Mouse (Mus musculus) testis, adult 2 months (tissue): ENCODE data around the gene Dnajc5. TPM values are rescaled to one million over a fixed set of nuclear protein-coding genes. Genes with fewer than 3 reads are reported as not detected.

Experiments
- H3K27ac ChIP-seq: fragments of 200-500 bp; 2 replicates; pipeline ENCODE4 v1.5.1; 2012; ENCODE audit warnings: low read depth, low read length; ENCODE audit not compliant: control insufficient read depth, insufficient read depth
- H3K27me3 ChIP-seq: fragments of 200-500 bp; 2 replicates; pipeline ENCODE4 v1.6.1; 2012; ENCODE audit warnings: mild to moderate bottlenecking, low read length, moderate library complexity; ENCODE audit not compliant: control insufficient read depth, insufficient read depth
- H3K36me3 ChIP-seq: fragments of 200-500 bp; 2 replicates; pipeline ENCODE4 v1.6.1; 2012; ENCODE audit warnings: mild to moderate bottlenecking, low read length; ENCODE audit not compliant: control insufficient read depth, insufficient read depth
- H3K4me1 ChIP-seq: fragments of 200-500 bp; 2 replicates; pipeline ENCODE4 v1.6.1; 2012; ENCODE audit warnings: low read length; ENCODE audit not compliant: control insufficient read depth, insufficient read depth
- H3K4me3 ChIP-seq: fragments of 200-500 bp; 2 replicates; pipeline ENCODE4 v1.5.1; 2012; ENCODE audit warnings: low read depth, mild to moderate bottlenecking, low read length, moderate library complexity, mixed read lengths; ENCODE audit not compliant: control insufficient read depth
- CTCF ChIP-seq: fragments of 200-500 bp; IDR thresholded peaks from 2 replicates; pipeline ENCODE4 v1.5.1; 2012; ENCODE audit warnings: low read depth, mild to moderate bottlenecking, inconsistent platforms, low read length, moderate library complexity; ENCODE audit not compliant: control insufficient read depth, insufficient read depth, insufficient replicate concordance
- POLR2A ChIP-seq: fragments of 200-500 bp; IDR thresholded peaks from 2 replicates; pipeline ENCODE4 v1.6.1; 2012; ENCODE audit warnings: low read depth, mild to moderate bottlenecking, inconsistent platforms, low read length, moderate library complexity; ENCODE audit not compliant: control insufficient read depth
- polyA plus RNA-seq: library from polyadenylated mRNA; depleted of rRNA; stranded (reverse); fragments of >200 nt; gene quantifications from 2 replicates; pipeline ENCODE4 v1.2.3, GENCODE M21; 2012

Dnajc5 gene
- polyA plus RNA-seq, 1 experiment, result 16.6 TPM

DNA sequence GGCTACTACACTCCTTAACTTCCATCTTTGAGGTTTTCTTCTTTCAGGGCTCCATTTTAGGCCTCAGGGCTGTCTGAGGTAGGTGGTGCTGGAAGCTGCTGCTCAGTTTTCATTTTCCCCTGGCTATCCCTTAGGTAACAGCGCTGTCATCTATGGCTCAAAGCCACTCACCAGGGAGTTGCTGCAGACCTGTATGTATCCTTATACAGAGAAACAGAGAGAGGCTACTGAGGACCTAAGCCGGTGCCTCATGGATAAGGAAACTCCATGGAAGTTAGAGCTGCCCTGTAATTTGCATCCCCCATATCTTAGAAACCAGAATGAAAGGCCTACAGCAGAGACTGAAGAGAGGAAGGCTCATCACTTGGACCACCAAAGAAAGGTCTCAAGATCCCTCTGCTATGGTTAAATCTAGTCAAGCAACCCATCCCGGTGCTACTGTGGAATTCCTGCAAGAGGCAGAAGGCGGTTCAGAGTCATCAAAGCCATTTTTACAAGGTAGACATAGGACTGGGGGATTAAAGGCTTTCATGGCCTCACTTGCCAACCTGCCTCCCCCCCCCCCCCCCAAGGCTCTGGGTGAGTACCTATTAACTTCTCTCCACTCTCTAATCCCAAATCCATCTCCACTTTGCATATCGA lies 60.0 kb downstream of the Dnajc5 start:
- no peaks in the 10 kb centered on the region; the same call in 1 of the 2 replicates for H3K36me3 ChIP-seq
- H3K4me3 ChIP-seq, result peak overlapping the region; percentile 78
- no peak overlapping the region; the same call in 1 of the 2 replicates for H3K27ac ChIP-seq
- no peak for TF ChIP-seq CTCF
- no peak for TF ChIP-seq POLR2A
- H3K27me3 ChIP-seq, result no peaks in the 10 kb centered on the region
- H3K4me1 ChIP-seq, result peaks cover 13% of the 10 kb centered on the region

DNA sequence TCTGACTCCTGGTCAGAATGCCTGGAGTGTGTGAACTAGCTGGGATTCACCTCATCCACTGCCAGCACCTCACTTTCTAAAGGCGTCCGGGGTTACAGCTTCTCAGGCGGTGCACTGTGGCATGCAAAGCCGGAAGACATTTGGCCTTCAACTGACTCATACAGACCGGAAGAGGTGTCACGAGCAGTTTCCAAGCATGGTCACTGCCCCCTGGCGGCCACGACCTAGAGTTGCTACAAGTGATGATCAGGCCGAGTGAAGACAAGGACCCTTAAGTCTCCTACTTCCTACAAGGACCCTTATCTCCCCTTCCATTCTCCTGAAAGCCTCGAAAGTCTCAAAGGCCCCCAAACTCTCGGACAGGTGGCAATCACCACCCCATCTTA lies 60.7 kb downstream of the Dnajc5 start:
- H3K27ac ChIP-seq, result peak overlapping the region; percentile 41
- peaks cover 1% of the 10 kb centered on the region for H3K36me3 ChIP-seq
- peaks cover 13% of the 10 kb centered on the region for H3K4me1 ChIP-seq
- no peaks in the 10 kb centered on the region for H3K27me3 ChIP-seq
- peak; percentile 94 for TF ChIP-seq CTCF
- no peak for TF ChIP-seq POLR2A
- H3K4me3 ChIP-seq, result peak overlapping the region; percentile 78

DNA sequence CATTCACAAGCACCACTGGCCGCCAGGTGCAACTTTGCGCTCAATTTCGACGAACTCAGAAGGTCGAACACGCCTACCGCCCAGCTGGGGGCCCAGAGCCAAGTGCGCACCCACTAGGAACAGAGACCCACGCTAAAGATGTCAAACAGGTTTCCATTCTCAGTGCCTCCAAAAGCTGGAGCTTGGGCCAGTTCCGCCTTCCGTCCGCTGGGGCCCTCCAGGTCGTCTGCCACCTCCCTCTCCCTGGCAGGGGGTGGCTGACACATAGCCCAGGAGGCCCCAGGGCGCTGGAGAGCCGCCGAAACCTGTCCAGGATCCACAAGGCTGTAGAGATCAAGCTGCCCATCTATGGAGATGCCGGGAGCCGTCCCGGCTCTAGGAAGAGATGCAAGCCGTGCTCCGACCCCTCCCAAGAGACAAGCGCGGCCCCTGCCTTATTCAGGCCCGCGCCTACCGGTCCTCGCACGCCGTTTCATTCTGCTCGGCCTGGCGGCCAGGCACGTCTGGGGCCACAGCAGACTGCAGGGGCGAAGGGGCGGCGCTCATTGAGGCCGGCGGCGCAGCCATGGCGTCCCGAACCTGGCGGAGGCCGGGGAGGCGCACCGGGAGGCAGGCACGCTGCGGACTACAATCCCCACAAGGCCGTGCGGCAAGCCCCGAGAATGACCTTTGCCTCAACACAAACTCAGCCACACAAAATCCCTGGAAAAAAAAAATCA lies 61.3 kb downstream of the Dnajc5 start:
- Histone ChIP-seq H3K36me3 (peaks cover 1% of the 10 kb centered on the region), H3K4me1 (peaks cover 13% of the 10 kb centered on the region), H3K4me3 (peak overlapping the region; percentile 78), H3K27ac (peak overlapping the region; percentile 24), H3K27me3 (no peaks in the 10 kb centered on the region)
- TF ChIP-seq POLR2A, result no peak
- no peak for TF ChIP-seq CTCF

DNA sequence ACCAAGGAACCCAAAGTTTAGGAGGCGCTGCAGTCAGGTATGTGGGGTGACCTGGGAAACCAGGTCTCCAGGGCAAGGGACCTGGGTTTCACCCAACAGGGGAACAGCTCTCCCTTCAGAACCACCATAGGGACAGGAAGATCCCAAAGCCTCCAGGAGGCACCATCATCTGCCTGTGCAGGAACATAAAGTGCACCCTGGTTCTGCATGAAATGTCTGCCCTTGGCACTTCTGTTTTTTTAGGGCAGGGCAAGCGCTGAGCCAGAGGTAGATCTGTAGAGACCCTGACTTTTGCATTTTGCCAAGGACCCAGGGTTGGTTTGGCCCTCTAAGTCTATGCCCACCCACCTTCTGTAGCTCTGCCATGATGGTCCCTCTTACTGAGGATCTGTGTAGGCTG lies 62.1 kb downstream of the Dnajc5 start:
- Histone ChIP-seq H3K4me3 (no peak overlapping the region), H3K27ac (no peak overlapping the region), H3K4me1 (peaks cover 13% of the 10 kb centered on the region), H3K27me3 (no peaks in the 10 kb centered on the region), H3K36me3 (peaks cover 1% of the 10 kb centered on the region)
- no peak for TF ChIP-seq CTCF
- TF ChIP-seq POLR2A, result no peak

- no peak for TF ChIP-seq CTCF
- TF ChIP-seq POLR2A, result no peak
- no peaks in the 10 kb centered on the region for H3K27me3 ChIP-seq
- H3K4me1 ChIP-seq, result peaks cover 13% of the 10 kb centered on the region
- no peak overlapping the region for H3K4me3 ChIP-seq
- H3K27ac ChIP-seq, result no peak overlapping the region
- peaks cover 1% of the 10 kb centered on the region for H3K36me3 ChIP-seq
These were observed 62.7 kb downstream of the Dnajc5 start for GRCm38 (mm10) chr2:181582939-181583338.

GRCm38 (mm10) chr2:181583460-181584257 lies 63.4 kb downstream of the Dnajc5 start:
- Histone ChIP-seq H3K27me3 (no peaks in the 10 kb centered on the region), H3K4me3 (no peak overlapping the region), H3K36me3 (peaks cover 3% of the 10 kb centered on the region), H3K27ac (no peak overlapping the region), H3K4me1 (peaks cover 13% of the 10 kb centered on the region)
- no peak for TF ChIP-seq CTCF
- TF ChIP-seq POLR2A, result no peak

DNA sequence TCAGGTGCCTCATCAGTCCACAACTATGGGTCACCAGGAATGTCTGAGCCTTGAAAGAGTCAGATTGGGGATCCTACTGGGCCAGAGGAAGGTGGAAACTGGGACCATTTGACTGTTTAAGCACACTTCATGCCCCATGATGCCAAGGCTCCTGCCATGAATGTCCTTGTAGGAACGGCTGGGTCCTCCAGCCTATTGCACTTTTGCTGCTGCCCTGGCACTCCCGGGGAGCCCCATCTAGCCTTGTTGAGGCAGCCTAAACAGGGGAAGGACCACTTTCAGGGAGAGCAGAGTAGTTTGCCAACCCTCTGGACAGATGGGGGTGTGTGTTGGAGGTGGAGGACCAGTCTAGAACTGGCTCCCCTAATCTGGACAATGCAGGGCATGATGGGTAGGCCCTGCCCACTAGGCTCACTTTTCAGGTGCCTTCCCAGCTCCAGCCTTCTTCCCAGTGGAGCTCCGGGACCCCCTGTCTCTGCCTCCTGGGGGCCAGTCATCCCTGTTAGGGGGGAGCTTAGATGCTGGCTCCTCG lies 64.2 kb downstream of the Dnajc5 start, which contains the start of gene Uckl1:
Gene Uckl1 (minus strand): TSS at position 482 of the 532 bp plus-strand sequence.
- H3K27ac ChIP-seq, result no peak within 1 kb of the TSS
- TF ChIP-seq CTCF (no peak), POLR2A (no peak)
- no peaks in the 10 kb centered on the region for H3K27me3 ChIP-seq
- H3K36me3 ChIP-seq, result peaks cover 3% of the 10 kb centered on the region
- H3K4me3 ChIP-seq, result no peak within 1 kb of the TSS
- peaks cover 11% of the 10 kb centered on the region for H3K4me1 ChIP-seq
